Mouse (Mus musculus) E14TG2a.4 (cell line): ENCODE measurements around the gene Vamp5.

Source experiments
- CTCF ChIP-seq: conservative IDR thresholded peaks from 2 replicates; pipeline ENCODE4 v1.5.1; 2014; ENCODE audit warnings: low read length
- NANOG ChIP-seq: IDR thresholded peaks from 2 replicates; pipeline ENCODE4 v1.6.1; 2014; ENCODE audit warnings: borderline replicate concordance, low read length, mixed read lengths

GRCm38 (mm10) chr6:72319019-72319418 lies 61.2 kb downstream of the Vamp5 start:
- TF ChIP-seq CTCF (peak; percentile 20), NANOG (no peak)
